Mouse (Mus musculus) MEL (cell line): Measurements from ENCODE around the gene Tgfbrap1. TPM values are rescaled to one million over a fixed set of nuclear protein-coding genes. Genes with fewer than 3 reads are reported as not detected.

Experiments
- DNase-seq: peaks from one replicate; pipeline ENCODE4 v3.0.0; 2011; ENCODE audit warnings: low read depth, low spot score
- H3K27ac ChIP-seq: 2 replicates; pipeline ENCODE4 v1.5.1; 2012; ENCODE audit warnings: low read depth, mild to moderate bottlenecking, control low read depth, low read length, moderate library complexity; ENCODE audit not compliant: control insufficient read depth
- H3K27me3 ChIP-seq, 2 experiments: fragments of 150-350 bp in 1 of 2; sonication (generic) in 1 of 2; 2 replicates each; pipeline ENCODE4 v1.6.1; 2012; ENCODE audit warnings: low read length in 2 of 2, mild to moderate bottlenecking in 2 of 2, improper control_type of control experiment in 1 of 2, moderate library complexity in 1 of 2; ENCODE audit not compliant: insufficient read depth in 2 of 2, control insufficient read depth in 1 of 2
- H3K36me3 ChIP-seq, 2 experiments: 2 replicates each; pipeline ENCODE4 v1.6.1; 2012 to 2014; ENCODE audit warnings: low read length in 2 of 2, improper control_type of control experiment in 1 of 2, inconsistent platforms in 1 of 2, mild to moderate bottlenecking in 1 of 2; ENCODE audit not compliant: insufficient read depth in 2 of 2, control insufficient read depth in 1 of 2
- H3K4me1 ChIP-seq, 2 experiments: fragments of 150-350 bp in 1 of 2; sonication (generic) in 1 of 2; 2 replicates each; pipeline ENCODE4 v1.6.1; 2012; ENCODE audit warnings: low read length in 2 of 2, improper control_type of control experiment in 1 of 2, mild to moderate bottlenecking in 1 of 2; ENCODE audit not compliant: insufficient read depth in 2 of 2, control insufficient read depth in 1 of 2
- H3K4me3 ChIP-seq, 2 experiments: fragments of 150-350 bp in 1 of 2; sonication (generic) in 1 of 2; 2 replicates each; pipeline ENCODE4 v1.5.1; 2012; ENCODE audit warnings: low read depth in 2 of 2, low read length in 2 of 2, mild to moderate bottlenecking in 2 of 2, moderate library complexity in 2 of 2, control low read depth in 1 of 2, improper control_type of control experiment in 1 of 2; ENCODE audit not compliant: control insufficient read depth in 1 of 2, insufficient read depth in 1 of 2
- H3K79me2 ChIP-seq: 2 replicates; pipeline ENCODE4 v1.6.1; 2012; ENCODE audit warnings: mild to moderate bottlenecking, low read length, moderate library complexity; ENCODE audit not compliant: control insufficient read depth, poor library complexity, insufficient read depth
- H3K9ac ChIP-seq: 2 replicates; pipeline ENCODE4 v1.6.1; 2012; ENCODE audit warnings: low read depth, mild to moderate bottlenecking, control low read depth, low read length, moderate library complexity; ENCODE audit not compliant: control insufficient read depth, poor library complexity, severe bottlenecking
- H3K9me3 ChIP-seq: fragments of 150-350 bp; sonication (generic); replicated peaks from 2 replicates; pipeline ENCODE4 v1.6.1; 2012; ENCODE audit warnings: mild to moderate bottlenecking, low read length, improper control_type of control experiment, moderate library complexity; ENCODE audit not compliant: insufficient read depth
- CHD2 ChIP-seq: IDR thresholded peaks from 2 replicates; pipeline ENCODE4 v1.6.1; 2011; ENCODE audit warnings: low read length, improper control_type of control experiment
- ELF1 ChIP-seq: IDR thresholded peaks from 2 replicates; pipeline ENCODE4 v1.6.1; 2014; ENCODE audit warnings: low read depth, mild to moderate bottlenecking, inconsistent platforms, low read length, improper control_type of control experiment, moderate library complexity
- KAT2A ChIP-seq: conservative IDR thresholded peaks from 2 replicates; pipeline ENCODE4 v1.6.1; 2012; ENCODE audit warnings: low read depth, low read length, improper control_type of control experiment, inconsistent platforms
- MXI1 ChIP-seq: IDR thresholded peaks from 2 replicates; pipeline ENCODE4 v1.6.1; 2011; ENCODE audit warnings: mild to moderate bottlenecking, low read depth, low read length, improper control_type of control experiment
- MYB ChIP-seq: IDR thresholded peaks from 2 replicates; pipeline ENCODE4 v1.6.1; 2011; ENCODE audit warnings: mild to moderate bottlenecking, low read depth, low read length, improper control_type of control experiment
- NRF1 ChIP-seq: IDR thresholded peaks from 2 replicates; pipeline ENCODE4 v1.6.1; 2014; ENCODE audit warnings: low read depth, mild to moderate bottlenecking, inconsistent platforms, low read length, improper control_type of control experiment, moderate library complexity; ENCODE audit not compliant: poor library complexity, insufficient read depth, severe bottlenecking
- POLR2A ChIP-seq, 2 experiments: IDR thresholded peaks; 2 replicates each; pipeline ENCODE4 v1.6.1; 2011 to 2012; ENCODE audit warnings: low read length in 2 of 2, mild to moderate bottlenecking in 2 of 2, control low read depth in 1 of 2, improper control_type of control experiment in 1 of 2, low read depth in 1 of 2, moderate library complexity in 1 of 2; ENCODE audit not compliant: control insufficient read depth in 1 of 2, insufficient read depth in 1 of 2, poor library complexity in 1 of 2
- RCOR1 ChIP-seq: IDR thresholded peaks from 2 replicates; pipeline ENCODE4 v1.6.1; 2012; ENCODE audit warnings: low read depth, mild to moderate bottlenecking, inconsistent platforms, low read length, improper control_type of control experiment
- SIN3A ChIP-seq: IDR thresholded peaks from 2 replicates; pipeline ENCODE4 v1.6.1; 2012; ENCODE audit warnings: low read length, improper control_type of control experiment, inconsistent platforms
- SMC3 ChIP-seq: IDR thresholded peaks from 2 replicates; pipeline ENCODE4 v1.6.1; 2011; ENCODE audit warnings: low read depth, low read length, improper control_type of control experiment
- TBP ChIP-seq: IDR thresholded peaks from 2 replicates; pipeline ENCODE4 v1.8.0; 2011; ENCODE audit warnings: low read depth, low read length, improper control_type of control experiment
- USF1 ChIP-seq: IDR thresholded peaks from 2 replicates; pipeline ENCODE4 v1.6.1; 2014; ENCODE audit warnings: low read depth, mild to moderate bottlenecking, inconsistent platforms, low read length, improper control_type of control experiment, moderate library complexity
- USF2 ChIP-seq, 2 experiments: IDR thresholded peaks; 2 replicates each; pipeline ENCODE4 v1.6.1; 2011 to 2012; ENCODE audit warnings: improper control_type of control experiment in 2 of 2, low read length in 2 of 2, borderline replicate concordance in 1 of 2, inconsistent platforms in 1 of 2, low read depth in 1 of 2, mild to moderate bottlenecking in 1 of 2; ENCODE audit not compliant: insufficient read depth in 1 of 2
- ZC3H11A ChIP-seq: IDR thresholded peaks from 2 replicates; pipeline ENCODE4 v1.6.1; 2012; ENCODE audit warnings: low read depth, mild to moderate bottlenecking, inconsistent platforms, low read length, improper control_type of control experiment
- polyA plus RNA-seq, 2 experiments: library from polyadenylated mRNA; stranded (reverse) in 1 of 2; unstranded in 1 of 2; fragments of >175 nt in 1 of 2; fragments of >200 nt in 1 of 2; gene quantifications; 2 replicates each; pipeline versions ENCODE4 v1.2.1 to v1.2.4; 2012; ENCODE audit warnings: low replicate concordance in 2 of 2, low read depth in 1 of 2; ENCODE audit not compliant: insufficient read length in 2 of 2, insufficient read depth in 1 of 2, missing spikeins in 1 of 2
- total RNA-seq: library from RNA; depleted of rRNA; stranded (reverse); fragments of 300-350 nt; gene quantifications from 2 replicates; pipeline ENCODE4 v1.2.3, GENCODE M21; 2012

Tgfbrap1 gene
- total and polyA plus RNA-seq, 3 experiments = 9.2 to 17.6 TPM; not detected in 1

DNA sequence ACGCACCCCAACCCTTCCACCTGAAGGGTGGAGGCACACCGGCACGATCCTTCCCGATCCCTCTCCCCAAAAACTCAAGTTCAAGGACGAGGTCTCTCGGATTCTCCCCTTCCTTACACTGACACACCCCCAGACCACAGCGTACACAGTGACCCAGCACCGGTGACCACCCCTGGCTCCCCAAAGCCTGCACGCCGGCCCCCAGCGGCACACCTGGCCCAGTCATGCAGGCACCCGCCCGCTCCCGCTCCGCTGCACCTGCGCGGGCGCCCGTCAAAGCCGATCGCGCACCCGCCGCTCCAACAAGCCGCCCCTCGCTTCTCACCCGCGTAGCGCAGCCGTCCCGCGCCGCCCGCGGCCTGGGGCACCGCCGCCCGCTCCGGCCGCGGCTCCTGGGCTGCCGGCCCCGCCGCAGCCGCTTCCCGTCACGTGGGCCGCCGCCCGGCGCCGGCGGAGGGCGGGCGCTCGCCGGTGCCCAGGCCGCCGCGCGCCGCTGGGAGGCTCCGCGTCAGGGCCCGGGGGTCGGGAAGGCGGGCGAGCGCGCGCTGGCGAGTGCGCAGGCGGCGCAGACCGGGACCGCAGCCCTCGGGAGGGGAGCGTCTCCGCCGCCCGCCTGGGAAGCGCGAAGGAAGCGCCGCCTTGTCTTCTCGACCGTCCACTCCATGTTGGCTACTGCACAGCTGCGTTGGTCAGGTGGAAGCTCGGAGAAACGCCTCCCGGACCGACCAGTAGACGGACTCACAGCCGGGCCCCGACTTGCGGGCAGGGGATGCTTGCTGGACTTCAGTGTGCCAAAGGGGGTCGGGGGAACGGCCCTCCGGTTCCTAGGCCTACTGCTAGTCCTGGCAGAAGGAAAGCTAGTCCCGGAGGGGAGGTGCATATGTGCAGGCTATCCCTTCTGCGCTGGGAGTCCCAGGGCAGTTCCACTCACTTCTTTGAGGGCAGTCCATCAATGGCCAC is 6.1 kb downstream of the Tgfbrap1 start:
- Histone ChIP-seq H3K27me3 (no peaks in the 10 kb centered on the region), H3K9me3 (no peaks in the 10 kb centered on the region), H3K9ac (peak overlapping the region; percentile 93), H3K27ac (peak overlapping the region; percentile 63), H3K4me1 (peaks cover 7 to 15% of the 10 kb centered on the region in 2 experiments; a peak in 3 of 4 replicates), H3K36me3 (peaks cover 0 to 17% of the 10 kb centered on the region in 2 experiments; a peak in 3 of 4 replicates), H3K79me2 (peaks cover 27% of the 10 kb centered on the region), H3K4me3 (peak overlapping the region; percentile 98 to 100)
- TF ChIP-seq KAT2A = no peak
- TF ChIP-seq NRF1 = peak; percentile 38; the same call in 1 of the 2 replicates
- no peak for TF ChIP-seq CHD2
- peak; percentile 77 for TF ChIP-seq USF1
- no peak for TF ChIP-seq RCOR1
- TF ChIP-seq USF2 (IDR thresholded peaks at IDR 0.05; ENCODE audit: borderline replicate concordance in 1 of 2, insufficient read depth in 1 of 2, low read depth in 1 of 2, low read length in 2 of 2) = 0 out of 4 replicates have a peak, but pooled peaks of 1 of the 2 experiments have one; percentile 2
- TF ChIP-seq POLR2A (IDR thresholded peaks at IDR 0.05; ENCODE audit: control insufficient read depth in 1 of 2, insufficient read depth in 1 of 2, low read depth in 1 of 2, low read length in 2 of 2, poor library complexity in 1 of 2) = peak; percentile 59 to 84; a peak in 3 of 4 replicates
- peak; percentile 32 for TF ChIP-seq MXI1
- peak; percentile 59 for DNase-seq

DNA sequence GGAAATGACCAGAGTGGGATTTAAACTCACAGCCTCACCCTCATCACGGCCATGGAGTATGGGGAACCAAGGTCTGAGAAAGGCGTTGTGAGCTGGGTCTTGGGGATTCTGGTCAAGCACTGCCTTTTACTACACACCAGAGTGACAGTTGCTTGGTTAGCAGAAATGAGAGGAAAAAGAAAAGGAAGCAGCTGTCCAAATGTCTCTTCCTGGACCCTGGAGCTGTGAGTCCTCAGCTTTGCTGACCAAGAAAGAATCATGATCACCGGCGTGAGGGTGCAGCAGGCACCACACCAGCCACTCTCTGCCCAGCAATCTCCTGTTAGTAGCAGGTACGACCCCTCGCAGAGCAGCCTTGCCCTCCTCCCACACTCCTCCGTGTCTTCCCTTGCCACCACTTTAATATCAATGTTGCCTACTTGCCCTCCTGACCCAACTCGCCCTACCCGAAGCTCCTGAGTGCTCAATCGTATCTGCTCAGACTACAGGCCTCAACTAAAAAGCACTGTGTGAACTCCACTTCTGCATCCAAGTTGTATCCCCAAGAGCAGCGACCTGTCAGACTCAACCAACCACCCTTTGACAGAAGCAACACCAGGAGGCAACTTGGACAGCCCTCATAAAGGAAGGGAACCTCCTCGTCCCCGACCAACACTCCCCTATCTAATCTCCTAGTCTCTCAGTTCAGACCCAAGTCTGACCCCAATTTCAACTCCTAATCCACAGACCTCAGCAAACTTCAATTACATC is 7.0 kb downstream of the Tgfbrap1 start:
- Histone ChIP-seq H3K9ac (peak overlapping the region; percentile 93), H3K4me1 (peaks cover 5 to 15% of the 10 kb centered on the region in 2 experiments; a peak in 3 of 4 replicates), H3K4me3 (peak overlapping the region; percentile 96 to 98), H3K9me3 (no peaks in the 10 kb centered on the region), H3K27me3 (no peaks in the 10 kb centered on the region), H3K79me2 (peaks cover 28% of the 10 kb centered on the region), H3K36me3 (peaks cover 0 to 11% of the 10 kb centered on the region in 2 experiments; a peak in 3 of 4 replicates), H3K27ac (peak overlapping the region; percentile 63)
- 0 out of 2 replicates have a peak, but pooled peaks have one; percentile 36 for TF ChIP-seq SIN3A
- TF ChIP-seq ZC3H11A = no peak
- no peak for TF ChIP-seq RCOR1
- TF ChIP-seq TBP = 0 out of 2 replicates have a peak, but pooled peaks have one; percentile 27
- TF ChIP-seq MYB = no peak
- no peak for TF ChIP-seq SMC3
- no peak for TF ChIP-seq ELF1
- DNase-seq = peak; percentile 63
